Mouse (Mus musculus) liver, postnatal 0 days (tissue): Measurements from ENCODE around the gene Zfp618. TPM values are rescaled to one million over a fixed set of nuclear protein-coding genes. Genes with fewer than 3 reads are reported as not detected.

ENCODE experiments used
- ATAC-seq: fragments of 200-750 bp; cut with Nextera tagmentation; 2 replicates; pipeline ENCODE4 v1.8.0; 2017; ENCODE audit warnings: mild to moderate bottlenecking, moderate library complexity
- DNase-seq: peaks from one replicate; pipeline ENCODE4 v3.0.0-alpha.2; 2016
- H3K27ac ChIP-seq: fragments of 300-500 bp; sonication (generic); 2 replicates; pipeline ENCODE4 v1.5.1; 2014; ENCODE audit warnings: antibody characterized with exemption, moderate library complexity, mild to moderate bottlenecking, low read depth
- H3K27me3 ChIP-seq: fragments of 300-500 bp; sonication (generic); 2 replicates; pipeline ENCODE4 v1.6.1; 2014; ENCODE audit warnings: low read length, control low read depth, mixed read lengths; ENCODE audit not compliant: insufficient read depth
- H3K36me3 ChIP-seq: fragments of 300-500 bp; sonication (generic); replicated peaks from 2 replicates; pipeline ENCODE4 v1.6.1; 2014; ENCODE audit warnings: mild to moderate bottlenecking, control low read depth, low read length, moderate library complexity, mixed read lengths; ENCODE audit not compliant: insufficient read depth
- H3K4me1 ChIP-seq: fragments of 300-500 bp; sonication (generic); 2 replicates; pipeline ENCODE4 v1.6.1; 2014; ENCODE audit warnings: antibody characterized with exemption, mild to moderate bottlenecking, control low read depth; ENCODE audit not compliant: insufficient read depth
- H3K4me2 ChIP-seq: fragments of 300-500 bp; sonication (generic); 2 replicates; pipeline ENCODE4 v1.6.1; 2014; ENCODE audit warnings: low read depth, mild to moderate bottlenecking, low read length, moderate library complexity, mixed read lengths
- H3K4me3 ChIP-seq: fragments of 300-500 bp; sonication (generic); 2 replicates; pipeline ENCODE4 v1.5.1; 2014; ENCODE audit warnings: low read depth, low read length
- H3K9ac ChIP-seq: fragments of 300-500 bp; sonication (generic); replicated peaks from 2 replicates; pipeline ENCODE4 v1.6.1; 2014; ENCODE audit warnings: mild to moderate bottlenecking, moderate library complexity
- H3K9me3 ChIP-seq: fragments of 300-500 bp; sonication (generic); 2 replicates; pipeline ENCODE4 v1.6.1; 2016; ENCODE audit warnings: mild to moderate bottlenecking, control low read depth, low read length, mixed read lengths
- CTCF ChIP-seq: sonication (generic); IDR thresholded peaks from 2 replicates; pipeline ENCODE4 v1.5.1; 2016; ENCODE audit warnings: antibody characterized with exemption, low read depth
- EP300 ChIP-seq: IDR thresholded peaks from 2 replicates; pipeline ENCODE4 v1.6.1; 2016; ENCODE audit warnings: antibody characterized with exemption, low read depth, mild to moderate bottlenecking
- WGBS: fragments of 180-500 bp; shearing (Covaris S2); extraction: QIAGEN DNeasy Blood & Tissue Kit; methylation state at CpG from one replicate; pipeline ENCODE4 v1.1.7; 2014; ENCODE audit not compliant: insufficient replicate concordance; 5-methylcytosine and 5-hydroxymethylcytosine counted together
- polyA plus RNA-seq: library from polyadenylated mRNA; unstranded; fragments of >200 nt; fragmentation: Nextera tagmentation; extraction: Ambion mirVana; gene quantifications from 2 replicates; pipeline ENCODE4 v1.2.1, GENCODE M21; 2015

The Zfp618 gene
- polyA plus RNA-seq, 1 experiment from 2014 or later: 4.5 TPM

- Histone ChIP-seq H3K36me3 (no peaks in the 10 kb centered on the region), H3K27me3 (no peaks in the 10 kb centered on the region), H3K4me1 (peaks cover 24% of the 10 kb centered on the region), H3K4me3 (no peak overlapping the region), H3K27ac (peak overlapping the region; percentile 57; the same call in 1 of the 2 replicates), H3K4me2 (peak overlapping the region; percentile 38; the same call in 1 of the 2 replicates), H3K9me3 (no peaks in the 10 kb centered on the region), H3K9ac (no peak overlapping the region)
- ATAC-seq: no peak
- DNase-seq: no peak
- no peak for TF ChIP-seq CTCF
- TF ChIP-seq EP300: no peak
- WGBS: 85% methylated on average over 9 of the region's 9 CpGs
Observed at GRCm38 (mm10) chr4:63008206-63008605, 42.8 kb downstream of the Zfp618 start.

GRCm38 (mm10) chr4:63008822-63009221 is 43.4 kb downstream of the Zfp618 start:
- 41% methylated on average over 3 of the region's 3 CpGs for WGBS
- no peak for TF ChIP-seq EP300
- no peak for TF ChIP-seq CTCF
- Histone ChIP-seq H3K27me3 (no peaks in the 10 kb centered on the region), H3K9ac (no peak overlapping the region), H3K4me1 (peaks cover 24% of the 10 kb centered on the region), H3K9me3 (no peaks in the 10 kb centered on the region), H3K4me3 (no peak overlapping the region), H3K36me3 (no peaks in the 10 kb centered on the region), H3K4me2 (peak overlapping the region; percentile 38; the same call in 1 of the 2 replicates), H3K27ac (0 out of 2 replicates have a peak overlapping the region, but pooled peaks have one; percentile 57)
- ATAC-seq (no peak), DNase-seq (no peak)

GRCm38 (mm10) chr4:63009821-63010220 is 44.4 kb downstream of the Zfp618 start:
- Histone ChIP-seq H3K27me3 (no peaks in the 10 kb centered on the region), H3K36me3 (no peaks in the 10 kb centered on the region), H3K27ac (no peak overlapping the region), H3K4me2 (no peak overlapping the region), H3K9me3 (no peaks in the 10 kb centered on the region), H3K4me3 (no peak overlapping the region), H3K4me1 (peaks cover 24% of the 10 kb centered on the region), H3K9ac (no peak overlapping the region)
- ATAC-seq: no peak
- DNase-seq: no peak
- WGBS: 94% methylated on average over 1 of the region's 1 CpGs
- TF ChIP-seq CTCF (no peak), EP300 (no peak)

- Histone ChIP-seq H3K9me3 (no peaks in the 10 kb centered on the region), H3K9ac (no peak overlapping the region), H3K4me3 (no peak overlapping the region), H3K27ac (no peak overlapping the region; the same call in 1 of the 2 replicates), H3K4me2 (no peak overlapping the region), H3K36me3 (no peaks in the 10 kb centered on the region), H3K27me3 (no peaks in the 10 kb centered on the region), H3K4me1 (peaks cover 20% of the 10 kb centered on the region)
- TF ChIP-seq EP300 (no peak), CTCF (no peak)
- ATAC-seq: no peak
- no peak for DNase-seq
- WGBS: 80% methylated on average over 4 of the region's 4 CpGs
Observed at GRCm38 (mm10) chr4:63010226-63010625, 44.9 kb downstream of the Zfp618 start.

- Histone ChIP-seq H3K27ac (no peak overlapping the region), H3K4me3 (no peak overlapping the region), H3K36me3 (no peaks in the 10 kb centered on the region), H3K9me3 (no peaks in the 10 kb centered on the region), H3K4me1 (peaks cover 9% of the 10 kb centered on the region), H3K27me3 (no peaks in the 10 kb centered on the region), H3K9ac (no peak overlapping the region), H3K4me2 (no peak overlapping the region)
- TF ChIP-seq EP300 (no peak), CTCF (no peak)
- ATAC-seq: no peak
- no peak for DNase-seq
- WGBS: 80% methylated on average over 10 of the region's 10 CpGs
Observed at GRCm38 (mm10) chr4:63018616-63019015, 53.2 kb downstream of the Zfp618 start.

- 62% methylated on average over 4 of the region's 4 CpGs for WGBS
- no peak overlapping the region for H3K9ac ChIP-seq
- no peak overlapping the region for H3K4me3 ChIP-seq
- ATAC-seq (peak; percentile 90), DNase-seq (peak; percentile 58)
- H3K27me3 ChIP-seq: no peaks in the 10 kb centered on the region
- H3K4me2 ChIP-seq: no peak overlapping the region
- H3K27ac ChIP-seq: no peak overlapping the region
- peak; percentile 62 for TF ChIP-seq CTCF
- no peak for TF ChIP-seq EP300
- H3K9me3 ChIP-seq: no peaks in the 10 kb centered on the region
- peaks cover 9% of the 10 kb centered on the region for H3K4me1 ChIP-seq
- no peaks in the 10 kb centered on the region for H3K36me3 ChIP-seq
Observed at GRCm38 (mm10) chr4:63019428-63019858, 54.1 kb downstream of the Zfp618 start.

- Histone ChIP-seq H3K27ac (0 out of 2 replicates have a peak overlapping the region, but pooled peaks have one; percentile 7), H3K4me3 (no peak overlapping the region), H3K36me3 (no peaks in the 10 kb centered on the region), H3K27me3 (no peaks in the 10 kb centered on the region), H3K9ac (no peak overlapping the region), H3K4me1 (peaks cover 9% of the 10 kb centered on the region), H3K9me3 (no peaks in the 10 kb centered on the region), H3K4me2 (no peak overlapping the region)
- no peak for TF ChIP-seq EP300
- no peak for TF ChIP-seq CTCF
- ATAC-seq (no peak), DNase-seq (no peak)
- 56% methylated on average over 6 of the region's 6 CpGs for WGBS
Observed at GRCm38 (mm10) chr4:63021034-63021700, 55.8 kb downstream of the Zfp618 start.
